Mouse (Mus musculus) liver (tissue): ENCODE results near the gene Ung.
A peak's percentile ranks its signal among the peaks of the same experiment; 100 is the strongest.

Experiments used
- DNase-seq: peaks from one replicate; pipeline ENCODE4 v3.0.0-alpha.2; 2020; ENCODE audit warnings: mixed read lengths

Ung gene

GRCm38 (mm10) chr5:114130211-114130605 is at the start of gene Ung:
Ung (plus strand) TSS chr5:114130386.
- peak; percentile 78 for DNase-seq

GRCm38 (mm10) chr5:114085501-114085900 is 44.7 kb upstream of the Ung start:
- DNase-seq = no peak

DNA sequence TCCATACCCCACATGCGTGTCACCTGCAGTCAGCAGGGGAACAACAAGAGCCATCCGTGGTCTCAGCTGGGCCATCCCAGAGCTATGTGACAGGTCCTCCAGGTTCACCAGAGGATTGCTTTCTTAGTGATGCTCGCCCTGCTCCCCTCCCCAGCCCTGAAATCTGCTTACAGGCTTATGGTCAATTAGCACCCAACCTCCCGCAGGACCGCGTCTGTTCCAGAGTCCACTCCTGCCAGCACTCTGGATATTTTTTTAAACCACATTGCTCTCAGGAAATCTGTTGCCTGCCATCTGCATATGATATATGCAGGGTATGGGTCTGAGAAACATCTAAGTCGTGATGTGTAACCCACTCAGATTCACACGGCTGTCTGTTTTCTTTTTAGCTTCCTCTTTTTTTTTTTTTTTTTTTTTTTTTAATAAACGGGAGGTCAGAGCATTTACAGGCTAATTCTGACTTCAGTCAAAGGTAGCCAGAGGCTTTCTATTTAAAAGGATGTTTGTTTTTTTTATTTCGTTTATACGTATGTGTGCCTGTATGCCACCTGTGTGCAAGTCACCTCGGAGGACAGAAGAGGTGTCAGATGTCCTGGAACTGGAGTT is 42.2 kb upstream of the Ung start:
- no peak for DNase-seq

DNA sequence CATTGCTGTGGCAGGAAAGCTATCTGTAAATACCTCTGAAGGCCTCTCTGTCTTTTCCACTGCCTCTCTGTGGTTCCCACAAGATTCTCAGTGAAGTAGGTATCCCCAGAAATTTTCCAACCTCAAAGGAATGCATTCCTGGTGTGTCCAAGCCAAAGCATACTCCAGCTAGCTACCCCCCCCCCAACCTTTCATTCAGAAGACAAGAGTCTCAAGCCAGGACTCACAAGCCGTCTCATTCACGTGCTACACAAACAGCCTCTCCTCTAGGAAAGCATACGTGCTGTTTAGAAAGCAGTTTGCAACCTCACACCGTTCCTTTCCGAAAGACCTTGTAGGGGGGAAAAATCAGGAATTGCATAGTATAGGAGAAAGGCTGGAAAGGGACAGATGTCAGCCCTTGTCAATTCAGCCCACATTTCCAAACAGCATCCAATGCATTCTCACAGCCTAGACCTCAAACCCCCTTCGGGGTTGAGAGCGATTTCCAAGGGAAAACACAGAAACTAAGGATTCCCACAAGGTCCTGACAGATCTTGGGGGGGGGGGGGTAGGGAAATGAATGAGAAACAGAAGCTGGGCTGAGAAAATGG is 39.7 kb upstream of the Ung start:
- no peak for DNase-seq

DNA sequence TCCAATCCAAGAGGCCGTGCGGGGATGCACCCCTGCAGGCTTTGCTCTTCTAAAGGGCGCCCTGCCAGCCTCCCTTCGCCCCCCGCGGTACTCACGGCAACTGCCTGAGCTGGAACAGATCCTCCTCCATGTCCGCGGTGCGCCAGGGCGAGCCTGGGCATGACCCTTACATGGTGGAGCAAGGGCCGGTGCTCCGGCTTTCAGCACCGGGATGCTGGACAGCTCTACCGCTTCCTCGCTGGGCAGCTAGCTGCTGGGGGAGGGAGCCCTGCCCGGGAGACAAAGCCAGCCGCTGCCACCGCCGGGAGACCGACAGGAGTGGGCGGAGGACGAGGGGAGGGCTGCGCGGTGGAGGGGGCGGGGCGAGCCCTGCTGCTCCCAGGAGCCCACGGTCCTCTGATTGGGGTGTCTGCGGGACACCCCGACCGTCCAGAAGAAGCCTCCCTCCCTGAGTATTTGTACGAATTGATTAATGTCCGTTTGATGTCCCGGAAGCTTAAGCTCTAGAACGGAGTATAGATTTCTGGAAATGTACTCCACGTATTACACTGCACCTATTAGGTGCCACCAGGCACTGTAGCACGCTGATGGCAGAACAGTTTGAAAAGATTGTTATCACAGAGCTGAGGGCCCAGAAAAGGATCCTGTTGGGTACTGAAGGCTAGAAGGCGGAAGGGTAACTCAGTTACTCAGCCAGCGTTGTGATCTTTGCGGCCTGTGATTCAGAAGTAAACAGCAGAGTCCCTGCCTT is 39.0 kb upstream of the Ung start, which contains the start of gene Svop:
Gene Svop (minus strand): TSS at position 514 of the 751 bp plus-strand sequence.
- peak; percentile 65 for DNase-seq

- peak; percentile 83 for DNase-seq
Observed at GRCm38 (mm10) chr5:114099709-114100389, 30.3 kb upstream of the Ung start.

DNA sequence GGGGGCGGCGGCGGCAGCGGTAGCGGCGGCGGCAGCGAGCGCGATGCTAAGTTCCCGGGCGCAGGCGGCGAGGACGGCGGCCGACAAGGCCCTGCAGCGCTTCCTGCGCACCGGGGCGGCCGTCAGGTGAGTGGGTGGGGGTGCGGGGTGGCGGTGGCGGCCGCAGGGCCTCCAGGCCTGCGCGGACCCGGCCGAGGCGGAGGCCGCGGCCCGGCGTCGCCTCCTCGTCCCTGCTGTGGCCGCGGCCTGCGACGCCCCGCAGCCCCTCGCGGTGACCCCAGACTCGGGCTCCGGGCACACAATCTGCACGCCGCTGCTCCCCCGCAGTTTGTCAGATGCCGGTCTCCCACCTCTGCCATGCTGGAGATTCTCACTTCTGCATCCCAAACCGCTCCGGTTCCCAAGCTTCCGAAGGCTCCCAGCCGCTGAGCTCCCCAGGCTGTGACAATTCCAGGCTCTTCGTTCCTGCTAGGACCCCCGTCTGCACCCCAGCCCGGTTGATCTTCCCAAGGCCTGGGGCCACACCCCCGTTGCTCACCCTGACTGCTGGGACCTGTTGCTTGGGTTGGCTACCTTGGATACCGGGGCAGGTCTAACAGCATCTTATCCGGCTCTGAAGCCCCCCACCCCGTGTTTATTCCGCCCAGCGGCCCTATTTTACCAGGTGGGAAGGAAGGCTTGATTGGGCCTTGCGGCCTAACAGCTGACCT is 29.6 kb upstream of the Ung start:
- DNase-seq = no peak

GRCm38 (mm10) chr5:114101873-114102272 is 28.3 kb upstream of the Ung start:
- DNase-seq = no peak

- DNase-seq = no peak
Observed at GRCm38 (mm10) chr5:114102807-114103206, 27.4 kb upstream of the Ung start.

GRCm38 (mm10) chr5:114106391-114106935 is 23.7 kb upstream of the Ung start:
- no peak for DNase-seq

DNA sequence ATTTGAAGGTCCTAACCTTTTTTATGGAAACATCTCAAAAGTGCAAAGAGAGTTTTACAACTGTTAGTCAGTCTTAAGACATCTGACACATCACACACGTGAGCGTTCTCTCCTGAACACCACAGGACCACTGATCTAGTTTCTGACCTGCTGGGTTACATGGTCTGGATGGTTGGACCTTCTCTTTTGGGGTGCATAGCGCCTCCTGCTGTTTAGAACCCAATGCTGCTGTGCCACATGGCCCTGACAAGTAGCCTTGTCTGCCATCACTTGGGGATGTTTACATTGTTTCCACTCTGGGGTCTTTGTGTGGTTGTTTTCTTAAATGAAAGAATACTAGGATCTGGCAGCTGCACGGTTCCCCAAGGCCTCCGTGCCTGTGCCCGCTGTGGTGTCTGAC is 16.9 kb upstream of the Ung start:
- no peak for DNase-seq

GRCm38 (mm10) chr5:114115030-114115429 is 15.2 kb upstream of the Ung start:
- DNase-seq = no peak

DNA sequence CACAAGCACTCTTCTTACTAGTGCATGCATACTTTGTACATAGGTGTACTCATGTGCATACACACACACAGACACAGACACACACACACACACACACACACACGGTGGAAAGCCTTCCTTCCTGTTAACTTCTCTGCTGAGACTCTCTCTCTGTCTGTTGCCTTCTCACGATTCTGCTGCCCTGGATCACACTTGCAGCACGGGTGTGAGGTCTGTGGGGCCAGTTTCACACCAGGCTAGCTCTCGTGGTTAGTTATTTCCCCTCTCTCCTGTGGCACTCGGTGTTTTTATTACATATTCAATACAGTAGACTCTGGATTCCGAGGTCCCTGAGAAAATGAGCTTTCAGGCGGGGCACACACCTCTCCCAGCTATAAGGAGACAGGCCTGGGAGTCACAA is 13.6 kb upstream of the Ung start:
- DNase-seq = no peak

- DNase-seq = no peak
Observed at GRCm38 (mm10) chr5:114119806-114120205, 10.4 kb upstream of the Ung start.

DNA sequence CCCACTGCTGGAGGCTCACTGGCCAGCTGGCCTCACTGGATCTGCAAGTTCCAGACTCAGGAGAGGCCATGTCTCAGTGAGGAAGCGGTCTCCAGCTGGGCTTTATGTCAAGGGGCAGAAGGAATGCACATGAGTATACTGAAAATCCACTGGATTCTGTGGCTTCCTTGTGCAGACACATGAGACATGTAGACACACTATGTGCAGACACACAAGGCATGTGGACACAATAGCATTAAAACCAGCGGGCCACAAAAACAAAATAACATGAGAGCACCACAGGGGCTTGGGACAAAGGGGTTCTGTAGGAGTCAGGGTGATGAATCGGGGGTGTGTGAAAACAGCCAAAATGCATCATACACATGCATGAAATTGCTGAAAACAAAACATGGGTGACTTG is 4.2 kb upstream of the Ung start:
- DNase-seq = no peak

GRCm38 (mm10) chr5:114126499-114127244 is 3.5 kb upstream of the Ung start:
- DNase-seq = no peak

- DNase-seq = peak; percentile 89
Observed at GRCm38 (mm10) chr5:114127374-114128349, 2.5 kb upstream of the Ung start, which contains the start of gene Alkbh2. Alkbh2 (minus strand) TSS chr5:114128218.

GRCm38 (mm10) chr5:114129550-114130210 is 506 bp upstream of the Ung start:
- DNase-seq = no peak

DNA sequence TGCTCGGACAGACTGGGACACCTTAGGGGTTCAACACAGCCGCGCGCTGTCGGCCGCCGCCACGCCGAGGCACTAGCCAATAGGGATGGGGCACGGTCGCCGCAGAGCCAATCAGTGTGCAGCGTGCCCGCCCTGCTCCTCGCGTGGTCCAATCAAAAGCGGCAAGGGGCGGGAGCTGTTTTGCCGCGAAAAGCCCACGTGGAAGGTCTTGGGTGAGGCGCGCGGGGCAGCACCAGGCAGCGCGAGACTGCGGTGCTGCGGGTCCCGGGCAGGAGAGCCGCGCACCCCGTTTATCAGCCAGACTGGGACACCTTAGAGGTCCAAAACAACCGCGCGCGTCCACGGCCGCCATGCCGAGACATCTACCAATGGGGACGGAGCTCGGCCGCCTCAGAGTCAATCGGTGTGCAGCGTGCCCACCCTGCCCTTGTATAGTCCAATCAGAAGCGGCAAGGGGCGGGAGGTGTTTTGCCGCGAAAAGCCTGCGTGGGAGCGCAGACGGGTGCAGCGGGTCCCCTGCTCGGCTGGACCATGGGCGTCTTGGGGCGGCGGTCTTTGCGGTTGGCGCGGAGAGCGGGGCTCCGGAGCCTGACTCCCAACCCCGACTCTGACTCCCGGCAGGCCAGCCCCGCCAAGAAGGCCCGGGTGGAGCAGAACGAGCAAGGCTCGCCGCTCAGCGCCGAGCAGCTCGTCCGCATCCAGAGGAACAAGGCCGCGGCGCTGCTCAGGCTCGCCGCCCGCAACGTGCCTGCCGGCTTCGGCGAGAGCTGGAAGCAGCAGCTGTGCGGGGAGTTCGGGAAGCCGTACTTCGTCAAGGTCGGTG is 723 bp downstream of the Ung start:
- peak; percentile 94 for DNase-seq
